Mouse (Mus musculus): ENCODE results near the gene H2-Eb2. TPM values are rescaled to one million over a fixed set of nuclear protein-coding genes. Genes with fewer than 3 reads are reported as not detected.

H2-Eb2 gene
- polyA plus RNA-seq, 2 experiments: not detected

DNA sequence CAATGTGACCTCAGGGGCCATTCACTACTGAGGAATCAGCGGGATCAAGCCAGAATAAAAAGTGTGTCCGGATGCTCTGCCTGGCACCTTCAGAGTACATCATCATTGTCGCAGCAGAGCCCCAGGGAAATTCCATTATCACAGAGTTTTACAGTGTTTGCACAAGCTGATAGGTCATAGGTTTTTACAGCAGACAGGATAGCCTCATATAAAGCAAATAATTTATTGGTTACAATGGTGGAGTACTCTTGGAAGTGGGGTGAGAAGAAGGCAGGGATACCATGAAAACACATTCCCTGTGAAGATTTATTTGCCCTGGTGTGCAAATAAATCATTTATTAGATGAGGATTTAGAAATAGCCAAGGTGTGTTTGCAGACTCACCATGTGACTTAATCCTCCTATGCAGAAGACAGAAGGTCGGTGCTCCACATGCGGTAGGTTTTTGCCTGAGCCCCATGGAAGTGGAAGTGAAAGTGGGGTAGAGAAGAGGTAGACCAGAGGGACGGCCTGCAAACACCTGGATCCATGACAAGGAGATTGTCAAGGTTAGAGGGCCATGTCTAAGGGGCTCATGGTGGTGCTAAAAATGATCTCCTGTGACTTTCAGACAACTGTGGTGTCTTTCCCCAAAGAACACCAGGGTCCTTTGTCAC lies 47.7 kb downstream of the H2-Eb2 start:
- no peak overlapping the region for H3K4me2 ChIP-seq (replicated peaks; ENCODE audit: low read depth, low read length, severe bottlenecking)
- no peak for DNase-seq (ENCODE audit: low spot score)
- no peaks in the 10 kb centered on the region for H3K27me3 ChIP-seq (ENCODE audit: control insufficient read depth, insufficient read depth, low read length)
- no peak for TF ChIP-seq POLR2A (IDR thresholded peaks at IDR 0.05; ENCODE audit: borderline replicate concordance, extremely low read depth, insufficient read depth, insufficient read length)
- H3K9ac ChIP-seq (ENCODE audit: low read depth, low read length, severe bottlenecking): no peak overlapping the region
- no peak overlapping the region for H3K4me3 ChIP-seq (replicated peaks; ENCODE audit: low read length)
- no peaks in the 10 kb centered on the region for H3K4me1 ChIP-seq (ENCODE audit: control insufficient read depth, insufficient read depth, low read length)
- no peak overlapping the region for H3K27ac ChIP-seq (replicated peaks; ENCODE audit: low read depth, low read length)
- H3K9me3 ChIP-seq (ENCODE audit: control insufficient read depth, low read length): no peaks in the 10 kb centered on the region
- ATAC-seq (ENCODE audit: low FRiP score, low read depth): no peak
- WGBS: 75% methylated on average over 6 of the region's 6 CpGs
- H3K36me3 ChIP-seq (ENCODE audit: control insufficient read depth, insufficient read depth, low read length): no peaks in the 10 kb centered on the region

DNA sequence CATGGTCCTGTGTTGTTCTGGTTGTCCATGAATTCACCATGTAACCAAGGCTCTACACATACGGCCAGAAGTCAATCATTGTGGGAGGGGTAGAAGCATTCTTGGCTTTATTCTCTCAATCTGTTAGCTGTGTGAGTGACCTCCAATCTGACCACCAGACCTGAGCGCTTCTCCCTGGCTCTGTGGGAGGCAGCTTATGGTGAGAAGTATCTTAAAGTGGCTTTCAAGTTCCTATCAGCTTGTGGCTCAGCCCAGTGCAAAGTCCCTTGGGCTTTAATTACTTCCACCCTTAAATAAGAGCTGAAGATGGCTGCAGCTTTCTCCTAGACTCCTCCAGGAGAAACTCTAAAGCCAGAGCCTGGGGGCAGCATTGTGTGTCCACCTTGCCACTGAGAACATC lies 51.4 kb downstream of the H2-Eb2 start, which contains the start of gene Btnl1:
Btnl1 (plus strand) TSS at position 286 of the 400 bp plus-strand sequence.
- no peaks in the 10 kb centered on the region for H3K27me3 ChIP-seq (ENCODE audit: control insufficient read depth, insufficient read depth, low read length)
- H3K4me3 ChIP-seq (replicated peaks; ENCODE audit: low read length): no peak within 1 kb of the TSS
- 73% methylated on average over 2 of the region's 2 CpGs for WGBS
- no peak for DNase-seq (ENCODE audit: low spot score)
- H3K27ac ChIP-seq (replicated peaks; ENCODE audit: low read depth, low read length): no peak within 1 kb of the TSS
- no peaks in the 10 kb centered on the region for H3K9me3 ChIP-seq (ENCODE audit: control insufficient read depth, low read length)
- no peak for ATAC-seq (ENCODE audit: low FRiP score, low read depth)
- no peaks in the 10 kb centered on the region for H3K4me1 ChIP-seq (ENCODE audit: control insufficient read depth, insufficient read depth, low read length)
- no peak within 1 kb of the TSS for H3K4me2 ChIP-seq (replicated peaks; ENCODE audit: low read depth, low read length, severe bottlenecking)
- TF ChIP-seq POLR2A (IDR thresholded peaks at IDR 0.05; ENCODE audit: borderline replicate concordance, extremely low read depth, insufficient read depth, insufficient read length): no peak
- no peak within 1 kb of the TSS for H3K9ac ChIP-seq (ENCODE audit: low read depth, low read length, severe bottlenecking)
- no peaks in the 10 kb centered on the region for H3K36me3 ChIP-seq (ENCODE audit: control insufficient read depth, insufficient read depth, low read length)

DNA sequence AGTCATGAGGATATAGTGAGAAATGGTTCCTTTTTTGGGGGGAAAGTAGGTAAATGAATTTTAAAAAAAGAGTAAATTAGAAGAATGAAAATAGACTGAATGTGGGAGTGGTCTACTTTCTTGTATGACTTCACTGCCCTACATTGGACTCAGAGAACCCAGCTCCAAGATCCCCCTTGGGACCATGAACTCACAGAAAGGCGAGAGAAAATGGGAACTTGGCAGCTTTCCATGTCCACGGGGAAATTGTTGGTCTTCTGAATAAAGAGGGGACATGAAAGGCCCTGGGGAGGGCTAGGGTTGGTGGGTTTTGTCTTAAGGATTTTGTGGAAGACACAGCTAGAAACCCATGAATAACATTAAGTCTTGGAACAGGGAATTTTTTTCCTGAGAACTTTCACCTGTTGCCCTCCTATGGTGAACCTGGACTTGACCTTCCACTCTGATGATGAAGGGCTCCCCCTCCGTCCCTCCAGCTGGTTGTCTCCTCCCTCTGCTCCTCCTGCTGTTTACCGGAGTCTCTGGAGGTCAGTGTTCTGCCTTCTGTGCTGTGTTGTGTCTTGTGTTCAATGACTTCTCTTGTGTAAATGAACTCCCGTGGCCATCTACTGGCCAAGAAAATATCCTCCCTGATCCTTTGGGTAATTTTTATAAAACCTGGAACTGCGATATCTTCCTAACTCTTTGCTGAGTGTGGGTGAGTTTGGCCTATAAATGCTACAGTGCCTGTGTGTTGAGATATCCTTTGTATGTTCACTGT lies 52.2 kb downstream of the H2-Eb2 start:
- 64% methylated on average over 6 of the region's 6 CpGs for WGBS
- Histone ChIP-seq H3K9me3 (ENCODE audit: control insufficient read depth, low read length) (no peaks in the 10 kb centered on the region), H3K4me2 (replicated peaks; ENCODE audit: low read depth, low read length, severe bottlenecking) (no peak overlapping the region), H3K4me1 (ENCODE audit: control insufficient read depth, insufficient read depth, low read length) (no peaks in the 10 kb centered on the region), H3K36me3 (ENCODE audit: control insufficient read depth, insufficient read depth, low read length) (no peaks in the 10 kb centered on the region), H3K4me3 (replicated peaks; ENCODE audit: low read length) (no peak overlapping the region), H3K27ac (replicated peaks; ENCODE audit: low read depth, low read length) (no peak overlapping the region), H3K9ac (ENCODE audit: low read depth, low read length, severe bottlenecking) (no peak overlapping the region), H3K27me3 (ENCODE audit: control insufficient read depth, insufficient read depth, low read length) (no peaks in the 10 kb centered on the region)
- no peak for TF ChIP-seq POLR2A (IDR thresholded peaks at IDR 0.05; ENCODE audit: borderline replicate concordance, extremely low read depth, insufficient read depth, insufficient read length)
- ATAC-seq (ENCODE audit: low FRiP score, low read depth) (no peak), DNase-seq (ENCODE audit: low spot score) (no peak)

DNA sequence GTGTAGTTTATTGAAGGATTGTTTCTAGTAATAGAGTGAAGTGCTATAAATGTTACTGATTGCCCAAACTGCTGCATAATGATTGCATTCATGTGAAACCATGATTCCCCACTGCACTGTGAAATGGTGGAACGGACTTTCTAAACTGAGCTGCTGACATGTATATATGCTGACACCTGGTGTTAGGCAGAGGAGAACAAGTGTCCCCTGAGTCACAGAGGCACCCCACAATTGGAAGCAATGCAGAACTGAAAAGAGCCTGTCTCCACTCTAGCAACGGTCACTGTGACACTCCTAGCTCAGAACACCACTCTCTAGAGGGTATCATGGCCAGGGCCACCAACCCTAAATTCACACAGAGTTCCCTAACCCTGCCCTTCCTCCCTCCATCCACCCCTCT lies 53.3 kb downstream of the H2-Eb2 start:
- 68% methylated on average over 2 of the region's 2 CpGs for WGBS
- H3K27ac ChIP-seq (replicated peaks; ENCODE audit: low read depth, low read length): no peak overlapping the region
- DNase-seq (ENCODE audit: low spot score): no peak
- no peaks in the 10 kb centered on the region for H3K4me1 ChIP-seq (ENCODE audit: control insufficient read depth, insufficient read depth, low read length)
- ATAC-seq (ENCODE audit: low FRiP score, low read depth): no peak
- H3K9me3 ChIP-seq (ENCODE audit: control insufficient read depth, low read length): no peaks in the 10 kb centered on the region
- no peaks in the 10 kb centered on the region for H3K36me3 ChIP-seq (ENCODE audit: control insufficient read depth, insufficient read depth, low read length)
- no peak overlapping the region for H3K9ac ChIP-seq (ENCODE audit: low read depth, low read length, severe bottlenecking)
- no peak overlapping the region for H3K4me3 ChIP-seq (replicated peaks; ENCODE audit: low read length)
- H3K27me3 ChIP-seq (ENCODE audit: control insufficient read depth, insufficient read depth, low read length): no peaks in the 10 kb centered on the region
- H3K4me2 ChIP-seq (replicated peaks; ENCODE audit: low read depth, low read length, severe bottlenecking): no peak overlapping the region
- no peak for TF ChIP-seq POLR2A (IDR thresholded peaks at IDR 0.05; ENCODE audit: borderline replicate concordance, extremely low read depth, insufficient read depth, insufficient read length)

DNA sequence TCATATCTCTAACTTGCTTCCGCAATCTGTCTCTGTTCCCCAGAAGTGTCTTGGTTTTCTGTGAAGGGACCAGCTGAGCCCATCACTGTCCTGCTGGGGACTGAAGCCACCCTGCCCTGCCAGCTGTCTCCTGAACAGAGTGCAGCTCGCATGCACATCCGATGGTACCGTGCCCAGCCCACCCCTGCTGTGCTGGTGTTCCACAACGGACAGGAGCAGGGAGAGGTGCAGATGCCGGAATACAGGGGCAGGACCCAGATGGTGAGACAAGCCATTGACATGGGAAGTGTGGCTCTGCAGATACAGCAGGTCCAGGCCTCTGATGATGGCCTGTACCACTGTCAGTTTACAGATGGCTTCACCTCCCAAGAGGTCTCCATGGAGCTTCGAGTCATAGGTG lies 54.0 kb downstream of the H2-Eb2 start:
- Histone ChIP-seq H3K4me2 (replicated peaks; ENCODE audit: low read depth, low read length, severe bottlenecking) (no peak overlapping the region), H3K27ac (replicated peaks; ENCODE audit: low read depth, low read length) (no peak overlapping the region), H3K4me3 (replicated peaks; ENCODE audit: low read length) (no peak overlapping the region), H3K36me3 (ENCODE audit: control insufficient read depth, insufficient read depth, low read length) (no peaks in the 10 kb centered on the region), H3K27me3 (ENCODE audit: control insufficient read depth, insufficient read depth, low read length) (no peaks in the 10 kb centered on the region), H3K4me1 (ENCODE audit: control insufficient read depth, insufficient read depth, low read length) (no peaks in the 10 kb centered on the region), H3K9me3 (ENCODE audit: control insufficient read depth, low read length) (no peaks in the 10 kb centered on the region), H3K9ac (ENCODE audit: low read depth, low read length, severe bottlenecking) (no peak overlapping the region)
- DNase-seq (ENCODE audit: low spot score) (no peak), ATAC-seq (ENCODE audit: low FRiP score, low read depth) (no peak)
- WGBS: 82% methylated on average over 7 of the region's 7 CpGs
- TF ChIP-seq POLR2A (IDR thresholded peaks at IDR 0.05; ENCODE audit: borderline replicate concordance, extremely low read depth, insufficient read depth, insufficient read length): no peak

Measured in limb, embryonic 14.5 days (tissue).